Mouse (Mus musculus) monocyte, adult 2 months (primary cell): Measurements from ENCODE around the gene Tmem185b.

Experiments
- DNase-seq, 2 experiments: peaks; one replicate each; pipeline ENCODE4 v3.0.0; 2022; ENCODE audit warnings: low spot score in 2 of 2, low read depth in 1 of 2

Tmem185b gene

DNA sequence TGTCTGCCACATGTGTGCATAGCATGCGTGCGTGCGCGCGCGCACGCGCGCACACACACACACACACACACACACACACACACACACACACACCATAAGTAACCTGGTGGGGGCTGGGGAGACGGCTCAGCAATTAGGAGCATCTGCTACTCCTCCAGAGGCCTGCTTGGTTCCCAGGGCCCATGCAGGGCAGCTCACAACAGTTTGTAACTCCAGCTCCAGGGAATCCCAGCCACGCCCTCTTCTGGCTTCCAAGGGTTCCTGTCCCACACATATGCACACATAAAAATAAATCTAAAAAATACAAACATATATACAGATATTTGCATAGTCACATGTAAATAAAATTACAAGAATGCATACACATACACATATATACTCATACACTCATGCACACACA is 23.2 kb upstream of the Tmem185b start:
- DNase-seq = no peak

DNA sequence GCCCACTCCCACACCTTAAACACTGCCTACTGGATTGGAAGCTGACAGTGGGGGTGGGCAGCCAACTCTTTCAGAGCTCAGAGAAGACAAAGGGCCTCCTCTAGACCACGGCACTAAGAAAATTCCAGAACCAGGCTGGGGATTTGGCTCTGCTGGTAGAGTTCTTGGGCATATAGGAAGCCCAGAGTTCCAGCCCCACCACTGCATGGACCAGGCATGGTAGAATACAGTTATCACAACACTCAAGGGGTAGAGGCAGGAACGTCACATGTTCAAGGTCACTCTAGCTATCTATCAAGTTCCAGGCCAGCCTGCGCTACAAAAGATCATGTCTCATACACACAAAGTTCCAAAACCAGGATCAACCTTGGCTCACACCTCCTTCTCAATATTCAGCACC is 22.8 kb upstream of the Tmem185b start:
- no peak for DNase-seq

DNA sequence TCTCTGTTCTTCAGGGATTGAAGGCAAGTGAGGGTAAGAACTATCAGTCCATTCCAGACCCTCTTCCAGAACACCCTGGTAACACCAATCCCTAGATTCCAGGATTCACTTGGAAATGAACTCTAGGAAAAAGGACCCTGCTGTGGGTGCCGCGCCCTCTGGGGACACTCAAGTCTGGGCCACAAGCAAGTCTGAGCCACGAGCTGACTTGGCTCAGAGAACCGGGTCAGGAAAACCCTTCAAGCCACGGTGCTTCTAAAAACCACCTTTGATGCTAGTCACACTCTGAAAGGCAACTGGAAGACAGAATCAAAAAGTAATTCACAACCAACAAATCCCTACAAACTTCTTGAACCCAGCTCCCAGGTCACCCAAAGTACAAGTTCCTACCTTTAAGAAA is 22.2 kb upstream of the Tmem185b start:
- DNase-seq = no peak

DNA sequence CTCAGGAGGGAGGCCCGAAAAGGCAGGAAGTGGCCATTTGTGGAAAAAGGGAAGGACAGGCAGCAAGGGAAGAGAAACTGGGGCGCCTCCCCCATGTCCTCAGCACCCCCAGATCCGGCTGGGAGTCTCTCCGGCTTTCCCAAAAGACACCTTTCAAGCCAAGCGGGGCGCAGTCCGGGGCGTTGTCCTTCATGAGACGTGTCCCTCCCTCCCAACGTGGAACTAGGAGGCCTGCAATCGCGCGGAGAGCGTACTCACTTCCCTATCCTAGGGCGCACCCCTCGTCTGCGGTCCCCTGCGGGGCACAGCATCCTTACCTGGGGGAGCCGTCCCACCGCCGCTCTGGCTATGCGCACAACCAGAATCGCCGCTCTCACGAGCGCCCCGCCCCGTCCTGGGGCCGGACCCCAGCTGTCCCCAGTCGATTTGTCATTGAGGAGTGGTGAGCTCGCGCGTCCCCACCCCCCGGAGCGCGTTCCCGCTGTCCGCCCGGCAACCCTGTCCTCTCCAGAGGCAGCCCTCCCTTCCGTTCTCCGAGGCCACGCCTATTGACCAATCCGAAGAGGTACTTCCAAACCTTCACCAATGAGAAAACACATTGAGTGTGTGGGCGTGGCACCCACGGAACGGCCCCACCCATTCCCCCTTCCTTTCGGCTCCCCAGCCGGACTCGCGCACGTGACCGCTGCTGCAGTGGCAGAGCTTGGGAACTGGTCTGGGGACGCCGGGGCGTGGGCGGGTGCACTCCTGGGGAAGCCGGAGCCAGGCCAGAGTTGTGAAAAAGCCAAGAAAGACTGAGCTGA is 21.5 kb upstream of the Tmem185b start, which contains the start of gene Ralb:
Ralb (minus strand) TSS at position 535 of the 803 bp plus-strand sequence.
- peak; percentile 93 to 96 for DNase-seq

GRCm38 (mm10) chr1:119505951-119506350 is 20.0 kb upstream of the Tmem185b start:
- no peak for DNase-seq

DNA sequence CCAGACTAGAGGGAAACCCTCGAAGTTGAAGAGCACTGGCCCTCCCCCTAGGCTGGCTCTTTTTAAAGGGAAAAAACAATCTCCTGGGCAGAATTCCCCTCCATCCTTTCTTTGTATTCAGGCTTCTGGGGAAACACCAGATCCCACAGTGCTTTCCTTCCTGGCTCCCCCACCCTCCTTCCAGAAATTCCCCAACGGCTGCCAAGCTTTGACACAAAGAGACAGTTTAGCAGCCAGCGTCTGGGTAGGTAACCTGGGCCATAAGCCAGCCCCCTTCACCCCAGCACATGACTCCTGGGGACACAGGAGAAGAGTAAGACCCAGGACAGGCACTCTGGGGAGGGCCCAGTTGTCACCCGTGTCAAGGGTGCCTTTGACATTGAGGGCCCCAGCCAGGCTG is 17.4 kb upstream of the Tmem185b start:
- DNase-seq = no peak

DNA sequence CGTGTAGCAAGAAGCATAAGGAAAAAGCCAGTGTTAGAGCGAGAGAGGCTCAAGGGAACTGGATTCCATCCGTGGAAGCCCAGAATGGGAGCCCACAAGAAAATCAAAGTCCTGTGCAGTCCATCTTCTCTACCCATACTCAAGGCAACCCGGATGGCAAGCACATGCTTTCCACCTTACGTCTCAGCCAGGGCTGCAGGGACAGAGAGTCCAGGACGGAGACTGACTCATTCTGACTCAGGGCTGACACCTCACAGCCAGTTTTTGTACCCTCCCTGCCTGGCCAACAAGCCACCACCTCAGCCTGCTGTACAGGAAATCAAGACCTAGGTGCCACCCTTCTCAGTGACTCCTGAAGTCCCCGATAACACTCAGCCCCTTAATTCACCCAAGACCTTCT is 16.5 kb upstream of the Tmem185b start:
- DNase-seq = no peak

- no peak for DNase-seq
Observed at GRCm38 (mm10) chr1:119510409-119510808, 15.6 kb upstream of the Tmem185b start.

GRCm38 (mm10) chr1:119510857-119511256 is 15.1 kb upstream of the Tmem185b start:
- no peak for DNase-seq

- DNase-seq = no peak
Observed at GRCm38 (mm10) chr1:119518060-119518459, 7.9 kb upstream of the Tmem185b start.

GRCm38 (mm10) chr1:119518786-119519185 is 7.2 kb upstream of the Tmem185b start:
- no peak for DNase-seq

DNA sequence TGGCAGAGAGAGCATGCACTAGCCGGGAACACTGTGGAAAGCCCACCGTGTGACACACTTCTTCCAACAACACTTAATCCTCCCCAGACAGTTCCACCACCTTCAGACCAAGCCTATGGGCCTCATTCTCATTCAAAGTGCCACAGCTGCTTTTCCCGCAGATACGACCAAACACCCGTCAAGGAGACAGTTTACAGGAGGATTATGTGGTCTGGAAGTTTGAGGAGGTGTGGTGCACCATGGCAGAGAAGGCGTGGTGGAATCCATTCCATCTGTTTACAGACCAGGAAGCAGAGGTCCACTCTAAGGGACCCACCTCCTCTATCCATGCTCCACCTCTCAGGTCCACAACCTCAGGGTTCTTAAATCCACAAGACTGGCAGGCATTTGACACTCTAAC is 6.7 kb upstream of the Tmem185b start:
- DNase-seq = no peak

DNA sequence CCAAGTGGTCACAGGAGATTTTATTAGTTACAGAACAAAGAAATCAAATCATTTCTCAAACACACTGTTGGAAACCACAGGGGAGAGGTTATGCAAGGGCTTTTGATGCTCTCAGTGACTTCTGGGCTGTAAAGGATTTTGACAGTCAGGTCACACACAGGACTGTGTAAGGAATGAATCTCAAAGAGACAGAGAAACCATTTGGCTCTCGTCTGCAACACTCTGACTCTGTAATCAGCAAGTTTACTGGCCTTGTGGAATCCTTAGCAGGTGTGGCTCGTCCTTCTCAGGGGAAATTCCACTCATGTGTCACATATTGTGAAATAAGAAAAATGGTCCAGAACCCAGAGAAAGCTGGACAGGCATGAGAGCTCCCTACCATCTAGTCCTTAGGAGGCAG is 4.9 kb upstream of the Tmem185b start:
- DNase-seq = no peak

GRCm38 (mm10) chr1:119521681-119522080 is 4.3 kb upstream of the Tmem185b start:
- DNase-seq = no peak

- no peak for DNase-seq
Observed at GRCm38 (mm10) chr1:119522726-119523125, 3.2 kb upstream of the Tmem185b start.

- no peak for DNase-seq
Observed at GRCm38 (mm10) chr1:119523369-119523768, 2.6 kb upstream of the Tmem185b start.

DNA sequence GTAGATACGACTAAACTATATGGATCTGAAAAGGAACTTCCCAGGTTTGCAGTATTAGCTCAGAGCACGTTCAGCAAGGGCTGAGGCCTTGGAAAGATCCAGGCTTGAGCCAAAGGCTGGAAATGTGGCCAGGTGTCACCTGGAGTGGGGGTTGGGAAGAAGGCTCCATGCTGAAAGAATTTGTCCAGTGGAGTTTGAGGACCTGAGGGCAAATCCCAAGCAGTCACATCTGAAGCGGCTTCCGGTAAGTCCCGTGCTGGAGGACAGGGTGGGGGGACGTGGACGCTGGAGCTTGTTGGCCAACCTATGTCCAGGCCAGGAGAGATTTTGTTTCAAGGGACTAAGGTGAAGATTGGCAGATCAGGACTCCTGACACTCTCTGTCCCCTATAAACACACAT is 2.1 kb upstream of the Tmem185b start:
- DNase-seq = no peak

DNA sequence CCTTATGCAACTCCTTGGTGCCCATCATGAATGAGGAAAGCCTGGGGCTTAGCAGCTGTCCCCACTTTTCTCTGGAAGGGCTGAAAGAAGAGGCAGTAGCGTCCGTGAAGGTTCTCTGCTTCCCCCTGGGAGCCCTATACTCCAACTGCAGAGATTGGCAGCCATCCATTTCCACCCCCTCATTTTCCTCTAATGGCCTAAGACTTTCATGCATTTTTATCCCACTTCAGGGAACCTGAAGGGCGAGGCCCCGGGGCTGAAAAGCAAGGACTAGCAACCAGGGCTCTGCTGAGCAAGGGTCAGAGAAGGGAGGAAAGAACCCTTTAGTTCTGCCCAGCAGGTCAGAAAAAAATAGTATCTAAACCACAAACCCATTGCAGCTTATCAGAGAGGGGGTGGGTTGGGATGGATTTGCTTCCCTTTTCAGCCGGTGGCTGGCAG is 936 bp upstream of the Tmem185b start:
- DNase-seq = no peak

DNA sequence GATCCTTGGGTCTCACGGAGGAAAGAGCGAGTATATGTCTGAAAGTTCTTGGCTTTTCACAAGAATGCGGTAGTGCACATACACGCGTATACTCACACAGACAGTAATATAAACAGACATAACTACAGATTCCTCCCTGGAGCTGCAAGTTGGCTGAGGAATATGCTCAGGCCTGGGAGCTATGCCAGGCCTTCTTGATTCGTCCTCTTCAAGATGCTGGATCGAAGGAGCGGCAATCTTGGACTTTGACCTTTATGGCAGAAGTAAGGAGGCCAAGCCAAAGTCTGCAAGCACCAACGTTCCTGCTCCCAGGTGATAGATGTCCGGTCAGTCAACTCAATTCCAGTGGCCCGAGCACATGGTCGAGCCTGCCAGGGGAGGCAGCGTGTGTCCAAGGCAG is 5.0 kb downstream of the Tmem185b start:
- no peak for DNase-seq

- no peak for DNase-seq
Observed at GRCm38 (mm10) chr1:119532165-119532564, 6.2 kb downstream of the Tmem185b start.

DNA sequence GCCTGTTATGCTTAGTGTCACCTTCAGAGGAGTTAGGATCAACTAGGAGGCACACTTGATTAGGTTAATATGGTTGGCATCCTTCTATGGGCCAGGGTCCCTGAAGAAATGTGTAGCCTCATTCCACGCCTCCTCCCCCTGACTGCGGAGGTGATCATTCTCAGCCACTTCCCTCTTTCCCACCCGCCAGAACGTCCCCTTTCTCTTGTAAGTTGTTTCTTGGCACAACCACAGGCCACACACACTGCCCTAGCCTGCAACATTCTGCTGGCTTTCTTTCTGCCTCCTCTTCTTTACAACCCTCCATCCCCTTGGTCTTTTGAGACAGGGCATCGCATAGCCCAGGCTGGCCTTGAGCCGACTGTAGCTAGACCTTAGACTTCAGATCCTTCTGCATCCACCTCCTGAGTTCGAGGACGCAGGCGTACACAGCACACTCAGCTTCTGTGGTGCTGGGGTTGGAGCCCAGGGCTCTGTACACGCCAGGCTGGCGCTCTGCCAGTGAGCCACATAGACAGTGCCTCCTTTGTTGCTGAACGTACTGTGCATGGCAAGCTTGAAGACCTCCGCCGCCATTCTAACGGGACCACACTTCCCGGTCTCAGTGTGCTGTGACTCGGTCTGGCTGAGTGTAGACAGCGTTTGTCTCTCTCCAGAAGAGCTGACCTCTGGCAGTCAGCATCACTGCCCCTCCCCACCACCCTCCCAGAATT is 7.3 kb downstream of the Tmem185b start:
- DNase-seq = no peak

DNA sequence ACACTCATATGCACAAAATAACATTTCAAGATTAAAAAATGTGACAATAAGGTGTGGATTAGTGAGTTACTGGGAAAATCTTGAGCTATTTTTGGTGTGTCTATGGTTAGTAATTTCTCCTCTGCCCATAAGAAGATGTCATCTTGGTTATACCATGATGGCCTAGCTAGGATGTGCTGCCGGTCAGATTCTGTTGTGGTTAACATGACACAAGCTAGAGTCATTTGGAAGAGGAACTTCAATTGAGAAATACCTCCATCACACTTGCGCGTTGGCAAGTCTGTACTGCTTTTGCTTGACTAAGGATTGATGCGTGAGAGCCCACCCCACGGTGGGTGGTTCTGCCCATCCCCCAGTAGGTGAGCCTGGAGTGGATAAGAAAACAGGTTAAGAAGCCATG is 8.4 kb downstream of the Tmem185b start:
- peak; percentile 35 to 48 for DNase-seq
